Mouse (Mus musculus) ES-E14 (cell line): ENCODE measurements around the gene Crabp2.

ENCODE experiments used
- HCFC1 ChIP-seq: IDR thresholded peaks from 2 replicates; pipeline ENCODE4 v1.6.1; 2012; ENCODE audit warnings: low read length, inconsistent platforms, borderline replicate concordance; ENCODE audit not compliant: insufficient read depth
- ZC3H11A ChIP-seq: IDR thresholded peaks from 2 replicates; pipeline ENCODE4 v1.6.1; 2012; ENCODE audit warnings: low read depth, mild to moderate bottlenecking, inconsistent platforms, low read length, borderline replicate concordance

DNA sequence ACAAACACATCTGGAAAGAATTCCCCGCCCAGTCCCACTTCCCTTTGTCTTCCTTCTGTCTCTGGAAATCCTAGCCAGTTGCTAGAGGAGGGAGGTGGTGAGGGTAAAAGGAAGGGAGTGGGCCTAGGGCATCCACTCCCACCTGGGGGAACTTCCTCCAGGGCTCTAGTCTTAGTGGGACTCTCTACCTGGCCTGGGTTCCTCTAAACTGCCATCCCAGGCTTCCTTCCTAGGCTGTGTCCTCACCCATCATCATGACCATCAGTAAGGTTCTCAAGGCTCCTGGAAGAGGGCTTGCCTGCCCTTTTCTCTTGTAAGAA lies 2.0 kb upstream of the Crabp2 start:
- no peak for TF ChIP-seq ZC3H11A
- TF ChIP-seq HCFC1 = no peak
